Mouse (Mus musculus): ENCODE results near the gene Slc9a6. TPM values are rescaled to one million over a fixed set of nuclear protein-coding genes. Genes with fewer than 3 reads are reported as not detected.
A peak's percentile ranks its signal among the peaks of the same experiment; 100 is the strongest.

The Slc9a6 gene
- total RNA-seq, 4 experiments from 2014 or later = 99.2 to 107 (median 104) TPM

GRCm38 (mm10) chrX:56665226-56665973, 55.8 kb downstream of the Slc9a6 start:
- DNase-seq (ENCODE audit: low spot score in 2 of 2) = no peak

GRCm38 (mm10) chrX:56667296-56667695, 57.7 kb downstream of the Slc9a6 start:
- DNase-seq (ENCODE audit: low spot score in 2 of 2) = no peak

DNA sequence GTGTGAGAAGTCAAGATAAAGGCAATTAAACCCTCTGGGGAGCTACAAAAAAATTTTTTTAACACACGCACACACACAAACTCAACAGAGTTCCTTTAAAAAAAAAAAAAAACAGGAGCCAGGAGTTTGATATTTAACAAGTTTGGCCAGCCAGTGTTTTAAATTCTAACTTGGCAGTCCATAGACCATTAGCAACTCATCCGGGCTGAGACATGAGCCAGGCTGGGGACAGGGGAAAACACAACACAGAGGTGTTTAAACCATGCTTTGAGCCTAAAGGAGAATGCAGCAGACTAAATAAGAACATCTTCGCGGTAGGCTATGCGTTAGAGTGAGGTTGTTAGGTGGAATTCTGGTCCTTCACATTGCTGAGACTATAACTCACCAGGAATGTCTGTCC, 58.5 kb downstream of the Slc9a6 start:
- no peak for DNase-seq (ENCODE audit: low spot score in 2 of 2)

- DNase-seq (ENCODE audit: low spot score in 2 of 2) = no peak
Measured at GRCm38 (mm10) chrX:56668501-56668900, 58.9 kb downstream of the Slc9a6 start.

GRCm38 (mm10) chrX:56675556-56675955, 66.0 kb downstream of the Slc9a6 start:
- no peak for DNase-seq (ENCODE audit: low spot score in 2 of 2)

DNA sequence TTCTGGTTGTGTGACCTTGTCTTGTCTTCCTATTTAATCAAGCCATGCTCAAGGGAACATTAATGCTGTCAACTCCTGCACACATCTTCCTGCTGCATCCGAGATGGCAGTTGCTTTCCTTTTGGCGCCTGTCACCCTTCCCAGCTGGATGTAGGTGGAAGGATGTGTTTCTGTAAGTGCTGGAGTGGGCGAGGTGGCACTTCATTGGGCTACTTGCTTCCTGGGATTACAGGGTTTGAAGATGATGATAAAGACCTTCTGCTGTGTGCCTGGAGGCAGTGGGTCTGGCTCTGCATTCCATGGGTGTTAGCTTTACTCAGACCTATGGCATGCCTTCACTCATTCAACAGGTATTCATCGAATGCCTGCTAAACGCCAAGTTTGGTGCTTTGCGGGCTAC, 68.2 kb downstream of the Slc9a6 start:
- no peak for DNase-seq (ENCODE audit: low spot score in 2 of 2)

GRCm38 (mm10) chrX:56679066-56679465, 69.5 kb downstream of the Slc9a6 start:
- DNase-seq (ENCODE audit: low spot score in 2 of 2) = no peak

- DNase-seq (ENCODE audit: low spot score in 2 of 2) = no peak
Measured at GRCm38 (mm10) chrX:56682156-56682720, 72.7 kb downstream of the Slc9a6 start.

DNA sequence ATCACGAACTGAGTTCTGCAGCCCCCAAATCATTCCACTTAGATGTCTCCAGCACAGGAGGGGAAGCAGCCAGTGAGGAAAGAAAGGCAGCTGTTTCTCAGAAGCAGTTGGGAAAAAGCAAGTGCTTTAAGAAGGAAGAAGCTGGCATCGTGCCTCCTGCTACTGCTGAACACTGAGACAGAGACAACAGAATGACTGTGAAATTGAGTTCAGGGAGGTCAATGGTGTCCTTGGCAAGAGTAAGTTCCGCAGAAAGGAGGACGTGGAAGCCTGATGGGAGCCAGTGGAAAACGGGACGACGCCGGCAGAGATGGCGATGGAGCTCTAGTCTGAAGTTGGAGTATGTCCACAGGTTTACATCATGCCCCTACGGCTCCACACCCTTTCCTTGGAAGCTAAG, 74.0 kb downstream of the Slc9a6 start:
- DNase-seq (ENCODE audit: low spot score in 2 of 2) = peak in 1 of 2 experiments; percentile 6

DNA sequence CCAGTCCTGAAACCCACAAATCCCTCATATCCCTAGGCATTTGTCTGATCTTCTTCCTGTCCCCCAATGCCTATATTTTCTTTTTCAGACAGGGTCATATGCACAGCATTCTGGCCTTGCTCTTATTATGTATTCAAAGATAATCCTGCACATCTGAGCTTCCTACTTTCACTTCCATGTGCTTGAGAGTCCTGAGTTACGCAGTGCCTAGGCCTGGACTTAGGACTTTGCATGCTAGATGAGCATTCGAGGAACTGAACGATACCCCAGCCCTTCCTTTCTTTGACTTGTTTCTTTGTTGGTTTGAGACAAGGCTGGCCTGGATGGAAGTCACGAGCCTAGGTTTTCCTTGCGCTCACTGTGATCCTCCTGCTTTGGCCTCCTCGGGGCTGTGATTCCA, 83.0 kb downstream of the Slc9a6 start:
- DNase-seq (ENCODE audit: low spot score in 2 of 2) = no peak

DNA sequence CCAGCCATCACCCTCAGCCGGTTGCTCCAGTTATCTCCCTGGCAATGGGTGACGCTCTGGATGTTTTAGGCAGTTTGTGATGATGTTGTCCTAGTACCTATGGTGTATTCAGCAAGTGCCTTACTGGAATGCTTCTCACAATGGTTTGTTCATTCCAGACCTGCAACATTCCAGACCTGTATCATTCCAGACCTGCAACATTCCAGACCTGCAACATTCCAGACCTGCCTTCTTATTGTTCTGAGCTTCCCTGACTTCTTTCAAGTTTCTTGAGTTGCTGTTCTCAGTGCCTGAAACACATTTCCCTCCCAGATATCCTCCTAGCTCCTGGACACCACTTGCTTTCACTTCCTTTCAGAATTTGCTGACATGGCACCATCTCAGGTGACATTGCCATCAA, 85.0 kb downstream of the Slc9a6 start:
- DNase-seq (ENCODE audit: low spot score in 2 of 2) = no peak

- DNase-seq (ENCODE audit: low spot score in 2 of 2) = no peak
Measured at GRCm38 (mm10) chrX:56697199-56697780, 87.7 kb downstream of the Slc9a6 start.

DNA sequence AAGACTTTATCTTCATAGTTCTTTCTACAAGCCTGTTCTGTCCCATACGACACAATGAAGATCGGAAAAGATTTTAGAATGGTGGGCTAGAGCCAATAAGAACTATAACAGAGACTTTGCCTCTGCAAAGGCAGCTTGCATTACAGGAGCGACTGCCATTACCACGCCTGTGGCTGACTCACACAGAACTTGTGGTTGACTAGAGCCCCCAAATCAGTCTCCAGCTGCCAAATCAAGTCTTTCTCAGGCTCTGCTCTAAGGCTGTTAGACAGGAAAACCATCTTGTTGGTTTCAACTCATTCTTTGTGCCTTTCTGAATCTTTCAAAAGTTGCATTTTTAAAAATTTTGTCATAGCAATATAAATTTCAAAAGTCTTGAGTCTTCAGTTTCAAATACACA, 88.3 kb downstream of the Slc9a6 start:
- no peak for DNase-seq (ENCODE audit: low spot score in 2 of 2)

DNA sequence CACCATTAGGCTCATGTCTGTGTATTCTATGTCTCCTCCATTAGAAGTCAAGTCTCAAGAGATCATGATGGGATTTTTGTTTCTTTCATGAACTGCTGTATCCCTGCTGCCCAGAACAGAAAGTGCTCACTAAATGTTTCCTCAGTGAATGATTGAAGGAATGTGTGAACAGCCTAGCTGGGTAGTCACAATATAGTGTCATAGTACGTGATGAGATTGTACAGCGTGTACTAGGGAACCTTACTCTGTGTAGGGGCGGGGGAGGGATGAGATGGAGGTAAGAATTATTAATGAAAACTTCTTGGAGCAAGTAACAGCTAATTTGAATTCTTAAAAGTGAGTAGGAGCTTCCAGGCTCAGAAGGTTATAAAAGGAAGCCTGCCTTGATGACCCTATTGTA, 91.7 kb downstream of the Slc9a6 start:
- no peak for DNase-seq (ENCODE audit: low spot score in 2 of 2)

GRCm38 (mm10) chrX:56703965-56704562, 94.5 kb downstream of the Slc9a6 start:
- DNase-seq (ENCODE audit: low spot score in 2 of 2) = no peak

DNA sequence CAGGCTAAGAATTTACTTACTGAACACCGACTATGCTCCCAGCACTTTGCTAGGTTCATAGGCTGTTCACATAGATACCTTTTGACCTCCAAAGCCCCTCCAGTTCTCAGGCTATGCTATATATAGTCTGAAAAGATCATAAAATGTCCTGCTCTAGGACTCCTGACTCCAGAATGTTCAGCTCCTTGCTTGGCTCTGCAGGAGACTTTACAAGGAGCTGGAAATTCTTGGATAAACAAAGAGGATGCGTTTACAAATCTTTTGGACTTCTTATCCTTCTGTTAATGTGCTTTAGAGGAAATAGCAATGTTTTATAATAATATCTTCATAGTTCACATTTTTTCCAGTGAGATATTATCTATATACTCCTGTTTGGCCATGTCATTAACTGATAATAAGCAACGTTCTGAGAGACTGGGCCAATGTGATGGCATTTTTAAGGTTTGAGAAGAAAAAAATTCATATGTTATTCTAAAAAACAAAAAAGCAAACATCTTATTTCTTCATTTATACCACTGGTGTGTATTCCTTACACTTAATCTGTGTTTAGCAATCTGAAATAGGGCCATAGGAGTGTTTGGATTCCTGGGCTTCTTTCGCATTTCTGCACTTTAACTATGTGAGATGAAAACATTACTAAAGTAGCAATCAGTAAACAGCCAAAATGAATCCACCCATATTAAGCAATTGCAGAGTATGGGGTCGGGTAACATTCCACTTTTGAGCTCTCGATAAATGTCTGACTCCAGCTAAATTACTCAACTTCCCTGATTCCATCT, 99.2 kb downstream of the Slc9a6 start:
- no peak for DNase-seq (ENCODE audit: low spot score in 2 of 2)

DNA sequence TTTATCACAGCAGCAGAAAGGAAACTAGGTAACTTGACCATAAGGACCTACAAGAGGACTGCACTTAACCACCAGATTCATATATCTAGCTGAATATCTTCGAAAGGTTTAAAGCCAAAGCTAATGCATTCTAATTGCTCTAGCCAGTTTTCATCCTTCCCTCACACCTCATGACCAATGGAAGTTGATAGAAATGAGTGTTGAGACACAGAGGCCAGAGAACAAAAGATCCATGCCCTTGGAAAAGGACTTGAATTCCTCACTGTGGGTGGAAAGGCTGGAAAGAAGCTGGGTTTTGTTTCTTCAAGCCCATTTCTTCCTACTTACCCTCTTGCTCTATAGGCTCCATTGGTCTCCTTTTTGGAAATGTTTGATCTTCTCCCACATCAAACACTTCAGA, 101.0 kb downstream of the Slc9a6 start:
- DNase-seq (ENCODE audit: low spot score in 2 of 2) = no peak

GRCm38 (mm10) chrX:56712666-56713065, 103.1 kb downstream of the Slc9a6 start:
- no peak for DNase-seq (ENCODE audit: low spot score in 2 of 2)

All from layer of hippocampus, adult 8-10 months (tissue).